Mouse (Mus musculus): ENCODE measurements around the gene Wdr73. TPM values are rescaled to one million over a fixed set of nuclear protein-coding genes. Genes with fewer than 3 reads are reported as not detected.
A peak's percentile ranks its signal among the peaks of the same experiment; 100 is the strongest.

The Wdr73 gene
- total RNA-seq, 1 experiment from 2014 or later = 22.4 TPM

DNA sequence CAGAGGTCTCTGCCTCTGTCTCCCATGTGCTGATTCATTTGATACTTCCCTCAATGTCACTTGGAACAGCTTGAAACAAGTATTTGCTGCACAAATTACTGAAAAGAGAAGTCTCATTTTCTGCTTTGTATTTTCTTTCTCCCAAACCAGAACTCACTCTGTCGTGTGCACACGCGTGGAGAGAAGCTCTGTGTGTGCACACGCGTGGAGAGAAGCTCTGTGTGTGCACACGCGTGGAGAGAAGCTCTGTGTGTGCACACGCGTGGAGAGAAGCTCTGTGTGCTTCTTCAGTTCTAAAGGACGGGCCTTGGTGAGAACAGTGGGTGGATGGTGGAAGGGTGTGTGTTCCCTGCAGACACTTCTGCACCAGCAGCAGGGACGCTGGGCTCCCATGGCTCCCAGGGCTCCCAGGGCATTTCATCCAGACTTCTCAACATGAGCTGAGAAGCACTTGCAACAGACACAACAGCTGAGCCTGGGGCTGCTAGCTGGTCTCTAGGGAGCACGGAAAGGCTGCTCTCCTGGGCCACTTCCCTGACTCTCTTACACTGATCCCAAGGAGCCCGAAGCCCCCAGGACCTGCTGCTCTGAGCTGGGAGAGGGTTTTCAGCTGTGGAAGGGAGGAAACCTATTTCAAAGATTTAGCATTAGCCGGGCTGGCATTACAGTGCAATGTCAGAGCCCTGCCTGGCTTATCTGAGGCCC lies 6.1 kb downstream of the Wdr73 start:
- DNase-seq = no peak

DNA sequence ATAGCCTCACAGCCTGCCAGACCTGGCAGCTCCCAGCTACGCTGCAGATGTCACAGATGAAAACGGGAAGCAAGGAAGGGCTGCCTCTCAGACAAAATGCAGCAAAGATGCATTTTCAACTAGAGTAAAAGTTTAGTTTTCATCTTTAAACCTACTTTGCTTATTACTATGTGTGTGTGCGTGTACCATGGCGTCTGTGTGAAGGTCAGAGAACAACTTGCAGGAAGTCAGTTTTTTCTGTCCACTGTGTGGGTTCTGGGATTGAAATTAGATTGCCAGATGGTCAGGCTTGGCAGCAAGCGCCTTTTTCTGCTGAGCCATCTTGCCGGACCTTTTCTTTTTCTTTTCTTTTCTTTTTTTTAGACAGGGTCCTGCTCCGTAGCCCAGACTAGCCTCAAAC lies 6.9 kb downstream of the Wdr73 start:
- no peak for DNase-seq

DNA sequence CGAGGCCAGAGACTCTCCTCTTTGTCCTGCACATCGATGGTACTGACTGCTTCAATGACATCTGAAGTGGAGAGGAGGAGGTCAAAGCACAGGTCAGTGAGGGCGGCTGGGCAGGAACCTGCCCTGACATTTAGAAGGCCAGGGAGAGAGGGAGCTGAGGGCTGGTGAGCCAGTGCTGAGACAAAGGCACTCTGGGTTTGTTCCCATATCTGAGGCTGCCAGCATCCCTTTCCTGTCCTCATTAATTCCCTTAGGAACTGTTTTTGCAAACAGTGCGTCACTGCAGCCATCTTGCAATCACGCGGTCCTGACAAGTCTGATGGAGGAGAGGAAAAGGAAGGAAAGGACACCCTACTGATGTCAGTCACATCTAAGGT lies 7.3 kb downstream of the Wdr73 start:
- DNase-seq = no peak

DNA sequence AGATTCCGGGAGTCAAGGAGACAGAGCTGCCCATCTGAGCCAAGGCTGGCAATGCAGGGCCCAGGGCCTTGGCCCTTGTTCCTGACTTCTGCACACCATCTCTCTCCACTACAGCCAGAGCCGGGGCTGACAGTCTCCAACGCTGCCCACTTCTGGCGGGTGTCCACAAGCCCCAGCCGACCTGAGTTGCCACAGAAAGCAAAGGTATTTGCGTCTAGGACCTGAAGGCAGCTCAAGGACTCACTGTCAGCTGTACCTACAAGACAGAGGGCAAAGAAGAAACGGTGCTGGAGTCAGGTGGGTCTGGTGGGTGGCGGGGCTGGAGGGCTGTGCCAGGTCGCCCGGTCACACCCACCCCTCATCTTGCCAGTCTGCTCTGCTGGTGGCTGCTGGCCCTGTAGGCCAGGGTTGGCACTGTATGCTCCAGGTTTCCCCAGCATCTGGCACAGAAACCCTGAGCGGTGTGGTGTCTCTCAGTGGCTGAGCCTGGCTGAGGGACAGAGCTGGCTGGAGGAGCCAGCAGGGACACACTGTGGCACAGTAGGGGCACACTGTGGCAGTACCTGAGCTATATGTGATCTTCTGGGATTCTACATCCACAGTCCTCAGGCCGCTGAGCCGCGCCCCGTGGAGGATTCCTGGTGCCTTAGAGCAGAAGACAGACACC lies 7.8 kb downstream of the Wdr73 start:
- DNase-seq = peak; percentile 15

DNA sequence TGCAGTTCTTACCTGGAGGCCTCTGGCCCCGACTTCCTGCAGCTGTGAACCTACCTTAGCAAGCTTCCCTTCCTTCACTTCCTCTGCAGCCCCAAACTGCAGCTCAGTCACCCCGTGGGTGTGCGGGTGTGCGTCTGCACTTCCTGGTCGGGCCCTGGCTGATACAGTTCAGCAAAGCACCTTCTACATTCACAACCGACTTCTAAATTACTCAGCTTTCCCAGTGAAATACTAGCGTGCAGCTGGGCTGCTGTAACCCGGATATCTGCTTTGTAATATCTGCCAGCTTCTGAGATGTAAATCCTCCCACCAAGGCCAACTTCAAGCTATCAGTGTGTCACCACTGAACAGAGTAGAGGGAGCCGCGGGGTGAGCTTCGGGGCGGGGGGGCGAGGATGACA lies 11.2 kb downstream of the Wdr73 start:
- peak; percentile 42 for DNase-seq

DNA sequence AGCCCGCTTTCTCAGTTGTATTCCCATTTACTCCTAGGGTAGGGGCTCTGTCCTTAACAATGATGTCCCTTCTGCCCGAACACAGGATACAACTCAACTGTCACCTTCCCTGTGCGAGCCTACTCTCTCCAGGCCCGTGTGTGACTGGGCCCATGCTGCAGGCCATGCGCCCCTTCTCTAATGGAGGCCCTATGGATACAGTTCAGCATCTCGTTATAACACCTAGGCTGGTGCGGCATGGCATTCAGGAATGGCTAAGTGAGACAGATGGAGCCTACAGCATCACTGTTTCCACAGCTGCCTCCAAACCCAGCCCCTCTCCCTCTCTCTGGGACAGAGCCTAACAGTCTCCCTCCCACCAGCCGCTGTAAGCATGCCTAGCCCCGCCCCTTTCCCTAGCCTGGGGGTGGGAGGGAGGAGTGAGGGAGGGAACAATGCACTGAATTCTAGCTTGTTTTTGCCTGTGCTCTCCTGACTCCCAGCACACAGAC lies 12.0 kb downstream of the Wdr73 start:
- peak; percentile 61 for DNase-seq

DNA sequence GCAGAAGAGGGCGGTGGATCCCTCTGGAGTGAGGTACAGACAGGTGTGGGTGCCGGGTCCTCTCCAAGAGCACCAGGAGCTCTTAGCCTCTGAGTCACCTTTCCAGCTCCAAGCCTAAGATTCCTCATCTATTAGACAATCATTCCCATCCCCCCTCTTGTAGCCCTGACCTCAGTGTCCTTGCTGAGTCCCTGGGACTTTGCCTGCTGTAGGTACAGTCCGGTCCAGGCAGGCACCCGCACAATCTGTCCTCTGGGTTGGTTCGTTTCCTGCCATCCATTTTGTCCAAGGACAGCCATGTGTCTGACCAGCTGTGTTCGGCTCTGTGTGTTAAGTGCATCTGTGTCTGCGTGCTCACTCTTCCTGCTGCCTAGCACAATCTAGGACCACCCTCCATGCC lies 12.5 kb downstream of the Wdr73 start:
- peak; percentile 35 for DNase-seq

DNA sequence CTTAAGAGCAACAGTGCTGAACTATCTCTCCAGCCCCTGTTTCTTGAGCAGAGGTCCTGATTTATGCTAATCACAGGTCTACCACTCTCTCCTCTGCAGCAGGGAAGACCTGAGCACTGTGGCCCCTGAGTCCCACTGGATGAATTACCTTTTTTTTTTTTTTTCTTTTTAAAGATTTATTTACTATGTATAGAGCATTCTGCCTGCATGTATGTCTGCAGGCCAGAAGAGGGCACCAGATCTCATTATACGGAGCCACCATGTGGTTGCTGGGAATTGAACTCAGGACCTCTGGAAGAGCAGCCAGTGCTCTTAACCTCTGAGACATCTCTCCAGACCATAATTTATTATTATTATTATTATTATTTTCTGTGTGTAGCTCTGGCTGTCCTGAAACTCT lies 15.4 kb downstream of the Wdr73 start:
- DNase-seq = no peak

DNA sequence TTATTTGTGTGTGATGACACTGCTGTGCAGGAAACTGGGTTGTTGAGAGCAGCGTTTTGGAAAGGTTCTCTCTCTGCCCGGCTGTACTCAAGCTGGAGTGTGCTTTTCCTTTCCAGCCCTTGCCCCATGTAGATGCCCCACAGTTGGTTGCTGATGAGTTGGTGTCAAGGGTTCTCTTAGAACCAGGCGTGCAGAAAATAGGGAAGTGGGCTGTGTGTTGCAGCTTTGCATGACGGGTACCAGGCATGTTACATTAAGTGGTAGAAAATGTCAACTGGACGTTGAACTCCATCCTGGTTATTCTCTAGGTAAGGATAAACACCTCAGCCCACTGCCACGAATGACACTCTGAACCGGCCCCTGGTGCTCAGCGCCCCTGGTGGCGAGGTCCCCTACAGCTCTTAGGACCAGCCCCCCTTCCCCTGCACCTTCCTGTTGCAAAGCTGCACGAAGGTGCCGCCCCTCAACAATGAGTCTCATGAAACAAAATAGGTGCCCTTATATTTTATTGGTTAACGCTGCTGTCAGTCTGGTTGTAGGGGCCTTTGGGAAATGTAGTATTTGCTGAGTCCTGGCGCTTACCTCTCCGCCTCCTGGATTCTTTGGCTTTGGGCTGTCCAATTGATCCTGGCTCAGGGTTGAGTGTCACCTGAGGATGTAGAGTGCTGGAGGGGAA lies 18.1 kb downstream of the Wdr73 start:
- DNase-seq = no peak

DNA sequence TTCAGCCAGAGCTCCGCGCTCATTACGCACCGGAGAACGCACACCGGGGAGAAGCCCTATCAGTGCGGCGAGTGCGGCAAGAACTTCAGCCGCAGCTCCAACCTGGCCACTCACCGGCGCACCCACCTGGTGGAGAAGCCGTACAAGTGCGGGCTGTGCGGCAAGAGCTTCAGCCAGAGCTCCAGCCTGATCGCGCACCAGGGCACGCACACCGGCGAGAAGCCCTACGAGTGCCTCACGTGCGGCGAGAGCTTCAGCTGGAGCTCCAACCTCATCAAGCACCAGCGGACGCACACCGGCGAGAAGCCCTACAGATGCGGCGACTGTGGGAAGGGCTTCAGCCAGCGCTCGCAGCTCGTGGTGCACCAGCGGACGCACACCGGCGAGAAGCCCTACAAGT lies 25.3 kb downstream of the Wdr73 start:
- DNase-seq = no peak

DNA sequence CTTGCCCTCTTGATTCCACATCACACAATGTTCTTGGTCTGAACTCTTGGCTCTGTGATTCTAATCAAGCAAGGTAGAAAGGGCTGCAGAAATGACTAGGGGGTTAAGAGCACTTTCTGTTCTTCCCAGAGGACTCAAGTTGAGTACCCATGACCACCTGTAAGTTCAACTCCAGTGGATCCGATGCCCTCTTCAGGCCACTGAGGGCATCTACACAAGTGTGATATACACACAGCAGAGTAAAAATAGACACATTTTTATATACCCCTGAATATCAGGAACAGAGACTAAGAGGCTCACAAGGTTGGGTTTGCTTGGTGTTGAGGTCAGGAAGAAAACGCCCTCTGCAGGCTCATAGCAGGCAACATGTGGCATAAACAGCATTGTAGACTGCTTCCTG lies 27.4 kb downstream of the Wdr73 start:
- DNase-seq = no peak

DNA sequence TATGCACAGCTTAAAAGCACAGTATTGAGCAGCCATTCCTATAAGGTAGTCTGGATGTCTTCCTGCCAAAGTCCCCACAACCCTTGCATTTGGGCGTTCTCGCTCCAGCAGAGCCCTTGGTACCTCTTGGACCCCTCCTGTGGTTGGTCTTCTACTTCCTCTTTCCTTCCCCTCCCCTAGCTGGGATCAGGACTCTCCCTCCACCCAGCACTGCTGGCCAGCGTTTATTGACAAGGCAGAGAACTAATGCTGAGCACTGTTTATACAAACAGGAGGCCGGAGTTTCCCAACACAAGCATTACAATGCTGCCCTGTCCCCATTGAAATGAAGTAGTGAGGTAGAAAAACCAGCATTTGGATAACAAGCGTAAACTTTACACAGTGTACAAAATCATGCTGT lies 28.0 kb downstream of the Wdr73 start:
- DNase-seq = no peak

DNA sequence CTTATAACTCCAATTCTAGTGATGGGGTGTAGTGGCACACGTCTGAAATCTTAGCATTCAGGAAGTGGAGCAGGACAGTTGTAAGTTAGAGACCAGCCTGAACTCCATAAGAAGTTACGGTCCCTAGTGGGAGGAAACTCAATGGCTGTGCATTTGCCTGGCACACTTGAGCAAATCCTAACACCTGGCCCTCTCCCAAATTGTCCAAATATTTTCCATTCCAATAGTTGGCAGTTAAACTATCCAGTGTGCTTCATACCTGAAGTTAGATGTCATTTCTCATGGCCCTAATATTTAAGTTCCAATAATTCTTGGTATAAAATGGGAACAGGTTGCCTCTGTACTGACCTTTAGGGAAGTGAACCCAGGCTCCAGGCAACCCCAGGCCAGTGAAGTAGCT lies 32.4 kb downstream of the Wdr73 start:
- DNase-seq = no peak

DNA sequence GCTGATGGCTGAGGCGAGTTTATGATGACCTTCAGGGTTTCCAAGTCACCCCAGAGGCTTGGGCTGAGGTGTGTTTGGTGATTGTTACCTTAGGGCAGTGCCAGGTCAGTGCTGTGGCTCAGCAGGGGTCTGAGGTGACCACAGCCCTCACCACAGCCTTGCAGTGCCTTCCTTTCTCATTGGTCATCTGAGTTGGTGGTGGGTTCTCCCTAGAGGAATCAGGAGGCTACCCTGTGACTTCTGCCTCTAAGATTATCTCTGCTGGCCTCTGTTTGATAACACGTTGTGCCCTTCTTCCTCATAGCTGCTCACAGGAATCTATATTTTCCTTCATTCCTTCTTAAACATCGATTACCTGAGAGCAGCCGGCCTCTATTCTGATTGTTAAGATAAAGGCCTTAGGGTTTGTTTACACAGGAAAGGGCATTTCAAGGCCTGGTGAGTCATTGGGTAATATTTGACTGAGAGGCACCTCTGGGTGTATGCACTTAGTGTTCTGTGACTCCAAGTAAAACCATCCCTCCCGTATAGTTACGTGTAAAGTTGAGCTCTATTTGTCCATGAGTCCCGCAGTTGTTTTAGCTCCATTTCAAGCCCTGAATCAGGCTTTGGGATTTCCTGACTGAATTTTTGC lies 34.4 kb downstream of the Wdr73 start:
- DNase-seq = no peak

DNA sequence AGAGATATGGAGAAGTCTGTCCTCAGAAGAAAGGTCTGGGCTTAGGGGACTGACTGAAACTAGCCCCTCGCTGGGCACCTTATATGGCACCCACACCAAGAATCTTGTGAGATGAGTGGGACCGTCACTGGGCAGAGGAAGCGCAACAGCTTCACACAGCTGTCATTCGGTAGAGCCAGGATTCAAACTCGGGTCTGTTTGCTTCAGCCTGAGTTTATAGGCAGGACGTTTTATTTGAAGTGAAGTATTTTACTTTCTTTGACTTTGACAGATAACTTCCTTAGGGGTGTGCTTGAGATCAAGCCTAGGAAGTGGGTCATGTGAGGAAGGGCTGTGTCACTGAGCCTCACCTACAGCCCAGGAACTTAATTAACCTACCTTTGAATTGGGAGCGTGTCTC lies 35.5 kb downstream of the Wdr73 start:
- DNase-seq = no peak

DNA sequence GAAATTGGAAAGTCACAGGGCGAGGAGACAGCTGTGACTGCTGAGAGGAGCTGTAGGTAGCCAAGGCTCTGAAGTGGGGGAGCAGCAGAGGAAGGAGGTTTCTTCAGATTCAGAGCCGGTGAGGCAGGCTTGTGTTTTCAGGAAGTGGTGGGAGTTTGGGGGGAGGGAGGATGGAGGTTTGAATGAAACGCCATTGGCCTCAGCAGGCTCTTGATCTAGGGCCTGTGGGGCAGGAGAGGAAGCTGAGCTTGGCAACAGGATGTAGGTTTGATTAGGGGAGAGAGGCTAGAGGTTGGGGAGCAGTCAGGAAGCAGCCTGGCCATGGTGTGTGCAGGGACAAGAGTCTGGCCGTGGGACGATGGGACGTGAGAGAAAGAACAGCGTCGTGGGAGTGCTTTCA lies 36.2 kb downstream of the Wdr73 start:
- no peak for DNase-seq

DNA sequence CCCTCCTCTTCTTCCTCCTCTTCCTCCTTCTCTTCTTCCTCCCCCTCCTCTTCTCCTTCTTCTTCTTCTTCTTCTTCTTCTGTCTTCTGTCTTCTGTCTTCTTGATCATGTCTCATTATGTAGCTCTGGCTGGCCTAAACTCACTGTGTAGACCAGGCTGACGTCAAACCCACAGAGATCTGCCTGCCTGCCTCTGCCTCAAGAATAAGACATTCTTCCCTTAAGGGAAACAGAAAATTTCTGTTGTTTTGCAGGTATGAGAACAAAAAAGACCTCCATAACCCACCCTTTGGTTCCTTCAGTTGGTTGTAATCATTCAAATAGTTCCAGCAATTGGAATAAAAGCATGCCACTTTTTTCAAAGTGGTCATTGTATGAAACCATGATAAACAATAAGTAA lies 36.9 kb downstream of the Wdr73 start:
- DNase-seq = no peak

DNA sequence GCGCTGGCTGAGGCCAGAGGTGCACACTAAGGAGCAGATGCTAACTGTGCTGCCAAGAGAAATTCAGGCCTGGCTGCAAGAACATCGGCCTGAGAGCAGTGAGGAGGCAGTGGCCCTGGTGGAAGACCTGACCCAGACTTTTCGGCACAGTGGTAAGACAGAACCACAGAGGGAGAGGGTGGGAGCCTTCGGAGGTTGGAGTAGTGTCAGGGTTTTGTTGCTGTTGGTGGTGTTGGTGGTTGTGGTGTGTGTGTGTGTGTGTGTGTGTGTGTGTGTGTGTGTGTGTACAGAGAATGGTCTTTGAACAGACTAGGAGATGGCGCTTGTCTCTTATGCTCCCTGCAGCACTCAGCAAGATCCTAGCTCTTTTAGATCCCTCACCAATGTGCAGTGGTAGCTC lies 37.5 kb downstream of the Wdr73 start:
- DNase-seq = no peak

DNA sequence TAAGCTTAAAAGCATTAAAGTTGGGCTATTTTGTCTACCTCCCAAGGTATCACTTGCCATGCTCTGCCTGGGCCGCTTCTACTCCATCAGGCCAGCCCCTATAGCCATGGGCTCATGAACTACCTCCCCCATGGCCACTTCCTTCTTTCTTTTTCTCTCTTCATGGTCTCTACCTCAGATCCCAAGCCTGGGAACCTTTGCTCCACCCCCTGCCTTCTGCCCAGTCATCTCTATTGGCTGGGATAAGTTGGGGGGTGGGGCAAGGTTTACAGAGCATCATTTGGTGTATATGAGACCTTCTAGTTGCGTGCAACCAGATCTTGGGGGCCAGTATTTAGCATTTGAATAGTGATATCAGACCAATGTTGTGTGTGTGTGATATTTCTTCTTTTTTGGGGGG lies 38.6 kb downstream of the Wdr73 start:
- DNase-seq = no peak

DNA sequence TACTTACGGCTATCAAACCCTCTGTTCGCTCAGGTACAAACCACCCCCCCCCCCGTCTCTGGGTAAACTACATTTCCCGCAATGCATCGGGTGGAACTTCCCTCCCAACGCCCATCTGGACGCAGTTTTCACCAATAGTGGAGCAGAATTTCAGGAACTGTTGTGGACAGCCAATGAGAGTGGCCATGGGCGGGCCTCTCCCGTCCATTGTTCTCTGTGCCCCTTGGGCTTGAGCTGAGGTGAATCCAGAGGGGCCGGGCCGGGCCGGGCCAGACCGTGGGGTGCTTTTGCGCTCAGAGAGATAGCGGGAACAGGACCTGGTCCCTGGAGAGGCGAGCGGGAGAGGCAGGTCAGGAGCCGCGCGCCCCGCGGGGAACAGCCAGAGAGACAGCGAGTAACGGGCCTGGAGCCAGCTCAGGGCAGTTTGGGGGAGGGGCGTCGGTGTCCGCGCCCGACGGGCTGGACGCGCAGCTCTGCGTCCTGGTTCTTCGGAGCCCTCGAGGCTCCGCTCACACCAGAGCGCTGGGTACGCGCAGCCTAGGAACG lies 40.3 kb downstream of the Wdr73 start, which contains the start of gene Zscan2:
Gene Zscan2, plus strand, starts transcription at position 192 of the 546 bp plus-strand sequence.
- peak; percentile 82 for DNase-seq

DNA sequence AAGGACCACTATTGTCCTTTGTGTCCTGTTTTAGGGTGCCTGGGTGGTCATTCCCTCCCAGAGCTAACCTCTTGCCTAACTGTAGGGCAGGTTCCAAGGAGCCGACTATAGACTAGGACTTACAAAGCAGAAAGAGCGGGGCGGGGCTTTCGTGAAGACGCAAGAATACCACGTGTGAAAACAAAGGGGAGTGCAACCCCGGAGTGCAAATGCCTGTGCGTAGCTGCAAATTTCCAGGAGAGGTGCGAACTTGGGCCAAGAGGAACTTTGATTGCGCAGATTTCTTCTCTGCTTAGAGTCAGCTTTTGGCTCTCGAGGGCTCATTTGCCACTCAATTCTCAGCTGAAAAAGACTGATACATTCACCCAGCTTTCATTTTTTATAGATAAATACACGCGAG lies 40.8 kb downstream of the Wdr73 start:
- DNase-seq = peak; percentile 65

DNA sequence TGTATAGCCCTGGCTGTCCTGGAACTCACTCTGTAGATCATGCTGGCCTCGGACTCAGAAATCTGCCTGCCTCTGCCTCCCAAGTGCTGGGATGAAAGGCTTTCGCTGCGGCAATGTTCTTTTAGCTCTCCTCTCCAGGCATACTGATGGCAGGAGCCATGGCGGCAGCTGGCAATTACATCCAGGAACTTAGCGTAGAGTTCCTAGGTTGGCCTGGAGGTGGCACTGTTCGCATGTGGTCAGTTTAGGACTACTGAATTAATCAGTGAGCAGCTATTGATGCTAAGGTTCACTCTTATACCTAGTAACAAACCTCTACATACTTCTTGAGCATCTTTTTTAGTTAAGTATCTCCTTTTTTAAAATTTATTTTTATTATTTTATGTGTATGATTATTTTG lies 43.9 kb downstream of the Wdr73 start:
- DNase-seq = peak; percentile 80

DNA sequence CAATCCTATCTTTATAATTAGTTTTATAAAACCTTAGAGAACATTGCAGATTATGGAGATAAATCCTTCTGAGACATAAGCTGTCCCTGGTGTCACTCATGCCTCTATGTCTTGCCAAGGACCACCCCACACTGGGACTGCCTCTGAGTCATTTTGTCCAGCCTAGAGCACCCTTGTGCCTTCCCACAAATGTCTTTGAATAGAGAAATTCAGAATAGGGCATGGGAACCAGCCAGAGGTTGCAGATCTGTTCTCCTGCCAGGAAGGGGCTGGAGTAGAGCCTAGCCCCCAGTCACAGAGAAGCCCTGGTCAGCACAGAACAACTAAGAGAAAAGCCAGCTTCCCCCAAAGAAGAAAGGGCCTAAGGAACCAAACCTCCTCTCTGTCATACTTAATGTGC lies 45.8 kb downstream of the Wdr73 start:
- no peak for DNase-seq
